Mouse (Mus musculus) gastrocnemius, adult 8-10 months (tissue): ENCODE results near the gene Tacc2. TPM values are rescaled to one million over a fixed set of nuclear protein-coding genes. Genes with fewer than 3 reads are reported as not detected.

Source experiments
- DNase-seq, 2 experiments: peaks; one replicate each; pipeline ENCODE4 v3.0.0; 2022; ENCODE audit warnings: low spot score in 2 of 2
- total RNA-seq, 4 experiments: library from RNA; stranded (reverse); gene quantifications; 2 replicates each; pipeline ENCODE4 v1.2.4; 2022

Tacc2 gene
- total RNA-seq, 4 experiments from 2014 or later, result 458 to 672 (median 534) TPM

DNA sequence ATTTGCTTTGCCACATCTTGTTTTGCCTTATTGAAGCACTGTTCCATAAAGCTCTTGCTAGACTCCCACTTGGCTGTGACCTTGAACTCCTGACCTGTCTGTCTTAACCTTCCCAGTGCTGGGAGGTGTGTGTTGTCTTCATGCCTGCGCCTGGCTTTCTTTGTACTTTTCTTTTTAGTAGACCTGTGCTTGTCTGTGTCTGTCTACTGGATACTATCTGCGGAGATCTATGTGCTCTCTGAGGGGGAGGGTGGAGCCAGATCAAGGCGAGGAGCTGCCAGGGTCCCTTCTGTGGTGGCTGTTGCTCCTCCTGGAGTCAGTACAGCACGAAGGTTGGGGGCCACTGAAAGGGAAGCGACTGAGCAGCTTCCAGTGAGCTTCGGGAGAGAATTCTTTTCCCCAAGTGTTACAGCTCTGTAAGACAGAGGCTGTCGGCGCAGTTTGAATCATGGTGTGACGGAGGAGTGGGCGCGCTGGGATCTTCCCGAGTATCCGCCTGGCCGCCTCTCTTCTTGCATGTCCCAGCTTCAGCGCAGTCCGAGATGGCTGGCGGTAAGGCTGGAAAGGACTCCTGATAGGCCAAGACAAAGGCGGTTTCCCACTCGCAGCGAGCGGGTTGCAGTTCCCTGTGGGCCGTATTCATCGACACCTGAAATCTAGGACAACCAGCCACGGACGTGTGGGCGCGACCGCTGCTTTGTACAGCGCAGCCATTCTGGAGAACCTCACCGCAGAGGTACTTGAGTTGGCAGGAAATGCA lies 189.4 kb downstream of the Tacc2 start:
- DNase-seq, result no peak

DNA sequence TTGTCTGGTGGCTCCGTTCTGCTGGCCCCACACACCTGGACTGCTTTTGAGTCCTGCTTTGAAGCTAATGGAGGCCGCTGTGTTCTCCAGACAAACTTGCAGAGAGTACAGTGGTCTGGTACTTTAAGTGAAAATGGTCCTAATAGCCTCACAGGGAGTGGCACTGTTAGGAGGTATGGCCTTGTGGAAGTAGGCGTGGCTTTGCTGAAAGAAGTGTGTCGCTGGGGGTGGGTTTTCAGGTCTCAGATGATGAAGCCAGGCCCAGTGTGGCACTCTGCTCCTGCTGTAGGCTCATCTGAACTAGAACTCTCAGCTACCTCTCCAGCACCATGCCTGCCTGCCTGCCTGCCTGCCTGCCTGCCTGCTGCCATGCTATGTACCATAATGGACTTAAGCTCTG lies 190.9 kb downstream of the Tacc2 start:
- no peak for DNase-seq

DNA sequence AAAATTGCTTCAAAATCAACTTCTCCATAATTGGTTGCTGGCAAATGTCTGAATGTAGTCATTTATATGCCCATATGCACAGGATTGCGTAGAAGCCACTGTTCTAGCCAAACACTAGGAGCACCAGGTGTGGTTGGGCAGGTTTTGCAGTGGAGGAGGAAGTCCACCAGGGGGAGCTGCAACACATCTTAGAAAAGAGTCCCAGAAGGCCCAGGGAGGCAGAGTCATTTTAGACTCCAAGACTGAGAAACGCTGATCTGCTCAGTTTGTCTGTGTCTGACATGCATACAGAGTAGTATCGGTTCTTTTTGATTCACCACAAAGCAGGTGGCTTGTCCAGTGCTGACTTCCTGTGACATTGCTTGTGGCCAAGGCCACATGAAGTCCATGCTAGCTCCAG lies 193.5 kb downstream of the Tacc2 start:
- peak; percentile 45 to 63 for DNase-seq

DNA sequence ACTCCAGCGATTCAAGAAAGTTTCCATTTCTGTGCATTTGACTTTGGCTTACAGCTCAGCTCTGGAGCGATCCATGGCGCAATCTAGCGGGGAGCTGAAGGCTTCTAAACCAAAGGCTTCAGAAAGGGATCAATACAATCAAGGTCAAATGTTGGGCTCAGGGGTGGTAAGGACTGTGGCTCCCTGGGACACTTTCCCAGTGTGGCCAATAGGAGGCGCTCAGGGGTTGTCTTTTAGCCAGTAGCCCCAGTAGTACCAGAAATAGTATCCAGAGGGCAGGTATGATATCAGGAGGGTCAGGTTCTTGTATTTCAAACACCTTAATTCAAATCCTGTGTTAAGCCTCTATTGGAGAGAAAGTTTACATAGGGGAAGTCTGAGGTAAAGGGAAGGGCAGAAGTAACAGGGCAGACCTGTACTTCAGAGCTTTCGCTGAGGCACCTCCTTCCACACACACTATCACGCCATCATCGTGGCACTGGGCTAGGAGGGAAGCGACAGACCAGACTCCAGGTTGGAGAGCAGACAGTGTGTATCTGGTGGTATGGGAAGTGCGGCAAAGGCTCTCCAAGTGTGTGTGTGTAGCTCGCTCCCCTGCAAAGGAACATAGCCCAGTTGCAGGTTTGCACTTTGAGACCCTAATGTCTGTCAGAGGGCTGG lies 196.1 kb downstream of the Tacc2 start:
- no peak for DNase-seq

DNA sequence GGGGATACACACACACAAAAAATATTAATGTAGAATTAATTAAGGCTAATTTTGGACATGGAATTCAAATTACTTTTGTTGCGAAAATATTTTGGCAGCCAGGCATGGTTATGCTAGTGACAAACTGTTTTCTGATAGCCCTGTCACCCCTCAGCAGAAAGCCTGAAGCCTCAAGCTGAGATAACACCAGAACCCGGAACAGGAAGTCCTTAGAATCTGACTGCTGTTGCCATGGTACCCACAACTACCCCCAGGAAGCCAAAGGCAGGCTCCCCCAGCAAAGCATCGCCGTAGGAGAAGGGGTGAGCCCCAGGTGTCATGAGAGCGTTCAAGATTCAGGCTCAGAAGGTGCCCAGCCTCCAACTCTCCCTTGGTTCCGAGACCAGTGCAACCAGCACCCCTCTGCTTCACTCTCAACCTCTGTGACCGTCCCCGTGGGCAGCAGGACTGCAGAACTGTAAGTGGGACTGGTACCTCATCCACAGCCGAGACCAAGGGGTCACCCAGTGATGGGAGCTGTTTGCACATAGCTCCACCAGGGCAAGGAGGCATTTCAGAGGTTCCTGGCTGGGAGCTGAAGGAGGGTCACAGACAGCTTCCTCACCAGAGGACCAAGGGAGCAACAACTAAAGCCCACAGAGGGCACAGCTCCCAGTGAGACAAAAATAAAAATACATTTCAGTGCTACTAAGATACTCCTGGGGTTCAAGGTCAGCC lies 196.8 kb downstream of the Tacc2 start, which contains the start of gene Btbd16:
Gene Btbd16, plus strand, starts transcription at position 156 of the 717 bp plus-strand sequence.
- DNase-seq, result no peak

DNA sequence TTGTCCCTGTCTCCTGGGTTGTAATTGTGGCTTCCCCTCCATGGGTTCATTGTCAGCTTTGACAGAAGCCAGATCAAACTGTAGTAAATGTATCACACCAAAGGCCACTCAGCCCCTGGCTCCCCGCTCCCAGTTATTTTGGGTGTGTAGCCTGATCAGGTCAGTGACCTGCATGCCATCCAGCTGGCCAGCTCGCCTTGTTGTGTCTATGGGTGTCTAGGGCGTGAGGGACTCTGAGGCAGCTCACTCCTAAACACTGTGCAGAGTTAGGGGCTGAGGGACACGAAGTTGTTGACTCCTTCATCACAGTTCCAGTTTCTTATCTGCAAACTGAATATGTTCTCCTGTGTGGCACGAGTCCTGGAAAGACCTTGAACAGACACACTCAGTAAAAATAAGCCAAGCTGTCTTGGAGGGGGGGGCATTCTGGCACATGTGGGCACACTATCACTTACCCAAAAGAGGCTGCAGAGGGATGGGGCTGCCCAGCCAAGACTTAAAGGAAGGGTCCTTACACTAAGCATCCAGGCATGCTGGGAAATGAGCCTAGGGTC lies 203.7 kb downstream of the Tacc2 start:
- DNase-seq, result peak in 1 of 2 experiments; percentile 48

DNA sequence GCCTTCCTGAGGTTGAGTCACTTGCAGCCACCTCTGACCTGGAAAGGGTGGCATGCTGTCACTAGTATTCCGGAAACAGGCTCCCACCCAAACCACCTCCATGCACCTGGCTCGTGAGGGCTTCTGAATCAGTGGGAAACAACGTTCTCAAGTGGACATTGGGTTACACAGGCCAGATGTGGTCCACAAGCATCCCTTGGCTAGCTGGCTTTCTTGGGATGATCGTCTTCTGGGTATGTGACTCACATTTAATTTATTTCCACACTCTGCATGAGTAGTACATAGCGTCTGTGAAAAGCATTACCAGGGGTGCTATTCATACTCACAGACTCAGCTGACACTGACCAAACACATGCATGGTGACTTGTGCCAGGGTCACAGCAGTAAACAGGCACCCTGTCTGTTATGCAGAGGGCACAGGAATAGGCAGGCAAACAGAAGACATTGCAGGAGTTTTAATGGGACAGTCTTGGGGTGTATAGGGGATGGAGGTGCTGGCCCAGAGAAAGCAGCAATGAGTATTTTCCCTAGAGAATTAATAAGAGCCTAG lies 205.3 kb downstream of the Tacc2 start:
- DNase-seq, result no peak

DNA sequence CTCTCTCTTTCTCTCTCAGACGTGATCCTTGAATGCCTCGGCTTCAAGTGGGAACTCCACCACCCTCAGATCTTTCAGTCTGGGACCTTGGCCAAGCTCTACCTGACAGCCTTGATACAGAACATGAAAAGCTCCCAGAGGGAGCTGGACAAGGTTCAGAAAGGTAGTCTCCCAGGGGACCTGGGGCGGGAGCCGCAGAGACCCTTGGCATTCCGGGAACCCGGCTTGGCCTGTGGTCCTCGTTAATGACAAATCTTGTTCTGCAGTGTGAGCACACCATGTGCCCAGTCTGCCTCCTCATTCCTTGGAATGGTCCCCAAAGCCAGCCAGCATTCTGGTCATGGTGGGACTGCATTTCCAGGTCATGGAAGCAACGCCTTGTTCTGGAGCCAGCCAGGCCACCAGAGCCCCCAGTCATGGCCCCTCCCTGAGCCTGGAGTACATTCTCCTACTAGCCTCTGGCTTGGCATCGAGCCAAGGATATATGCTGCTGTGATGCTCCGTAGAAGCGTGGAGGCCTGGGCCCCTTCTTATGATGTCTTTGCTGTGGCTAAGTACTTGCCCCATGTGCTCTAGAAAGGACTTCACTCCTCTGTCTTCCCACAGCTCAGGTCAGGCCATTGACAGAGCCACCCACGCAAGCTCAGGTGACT lies 208.8 kb downstream of the Tacc2 start:
- no peak for DNase-seq

DNA sequence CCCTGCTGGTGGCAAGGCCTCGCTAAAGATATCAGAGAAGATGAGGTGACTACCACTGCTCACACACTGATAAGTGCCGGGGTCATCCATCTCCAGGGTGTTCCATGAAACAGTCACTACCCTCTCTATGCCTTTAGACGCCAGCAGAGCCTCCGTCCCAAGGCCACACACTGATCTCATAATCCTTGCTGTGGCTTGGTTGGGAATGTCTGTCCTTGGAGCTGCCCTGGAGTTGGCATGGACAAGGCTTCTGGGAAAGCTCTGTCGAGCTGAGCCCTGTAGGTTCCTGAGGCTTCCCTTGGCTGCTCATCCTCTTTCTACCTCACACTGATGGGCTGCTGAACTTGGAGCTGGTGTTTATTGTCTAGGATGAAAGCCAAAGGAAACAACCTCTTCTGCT lies 209.5 kb downstream of the Tacc2 start:
- no peak for DNase-seq

DNA sequence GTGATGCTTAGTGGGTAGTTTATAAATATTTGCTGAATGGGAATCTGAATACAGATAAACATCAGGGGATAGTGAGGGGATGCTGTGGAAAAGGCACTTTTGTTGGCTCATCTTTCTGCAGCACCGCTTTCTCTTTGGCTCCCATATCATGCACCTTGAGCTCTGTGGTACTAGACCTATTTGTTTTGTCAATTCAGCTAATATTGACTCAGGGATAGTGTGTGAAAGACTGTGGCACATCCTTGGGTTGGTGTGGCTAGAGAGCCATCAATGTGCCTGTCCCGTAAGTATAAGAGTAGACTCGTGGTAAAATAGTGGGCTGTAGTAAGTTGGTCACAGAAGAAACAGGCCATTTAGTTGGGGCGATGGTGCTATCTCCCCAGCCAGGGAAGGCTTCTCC lies 210.3 kb downstream of the Tacc2 start:
- DNase-seq, result no peak

DNA sequence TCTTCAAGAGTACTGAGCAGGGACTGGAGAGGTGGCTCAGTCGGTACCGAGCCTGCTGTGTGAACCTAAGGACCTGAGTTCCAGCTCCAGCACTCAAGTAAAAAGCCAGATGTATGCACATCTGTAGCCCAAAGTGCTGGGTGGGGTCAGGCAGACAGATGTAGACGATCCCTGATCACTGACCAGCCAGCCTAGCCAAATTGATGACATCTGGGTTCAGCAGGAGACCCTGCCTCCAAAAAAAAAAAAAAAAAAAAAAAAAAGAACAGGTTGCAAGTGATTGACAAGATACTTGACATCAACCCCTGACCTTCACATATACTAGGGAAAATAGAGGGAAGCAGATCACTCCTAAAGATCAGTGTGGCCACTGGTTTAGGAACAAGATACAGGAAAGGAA lies 211.7 kb downstream of the Tacc2 start:
- no peak for DNase-seq

DNA sequence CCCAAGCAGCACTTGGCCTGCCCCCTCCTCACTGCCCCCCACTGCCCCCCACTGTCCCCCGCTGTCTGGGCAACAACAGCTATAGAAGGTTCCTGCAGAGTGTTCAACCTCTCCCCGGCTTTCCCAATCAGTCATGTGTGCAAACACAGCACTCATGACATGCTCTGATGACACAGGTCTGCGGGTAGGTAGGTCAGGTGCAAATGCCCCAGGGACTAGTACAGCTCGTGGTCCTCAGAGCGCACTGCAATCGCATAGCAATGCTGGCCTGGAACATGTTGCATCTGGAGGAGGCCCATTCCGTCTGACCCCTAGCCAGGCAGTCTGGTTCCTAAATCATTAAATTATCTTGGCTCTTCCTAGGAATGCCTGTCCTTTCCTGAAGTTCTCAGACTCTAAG lies 212.2 kb downstream of the Tacc2 start:
- DNase-seq, result no peak

DNA sequence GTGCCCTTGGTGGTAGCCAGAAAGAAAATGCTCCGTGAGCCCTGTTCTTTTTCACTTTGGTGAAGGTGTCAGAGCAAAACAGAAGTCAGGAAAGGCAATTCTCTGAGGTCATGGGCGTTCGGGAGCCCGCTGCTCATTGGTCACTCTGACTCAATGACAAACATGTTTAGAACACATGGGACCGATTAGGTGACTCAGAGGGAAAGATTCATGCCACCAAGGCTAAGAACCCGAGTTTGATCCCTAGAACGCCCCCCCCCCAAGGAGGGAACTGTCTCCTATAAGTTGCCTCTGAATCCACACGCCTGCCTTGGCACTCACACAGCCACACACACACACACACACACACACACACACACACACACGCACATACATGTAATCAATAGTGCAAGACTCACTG lies 216.4 kb downstream of the Tacc2 start:
- no peak for DNase-seq

DNA sequence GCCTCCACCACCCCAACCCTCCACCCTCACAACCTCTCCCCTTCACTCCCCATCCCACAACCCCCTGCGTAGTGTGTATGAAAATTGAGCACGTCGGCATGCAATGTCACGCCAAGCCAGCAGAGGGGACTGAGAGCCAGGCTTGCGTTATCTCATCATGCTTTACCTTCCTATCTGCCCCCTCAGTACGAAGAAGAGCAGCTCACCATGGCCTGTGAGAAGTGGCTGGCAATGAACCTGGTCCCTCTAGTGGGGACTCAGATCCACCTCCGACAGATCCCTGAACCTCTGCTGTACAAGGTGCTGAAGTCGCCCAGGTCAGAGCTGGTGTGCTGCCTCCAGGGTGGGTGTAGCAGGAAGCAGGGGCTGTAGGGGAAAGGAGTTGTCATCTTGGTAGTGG lies 219.5 kb downstream of the Tacc2 start:
- DNase-seq, result no peak

DNA sequence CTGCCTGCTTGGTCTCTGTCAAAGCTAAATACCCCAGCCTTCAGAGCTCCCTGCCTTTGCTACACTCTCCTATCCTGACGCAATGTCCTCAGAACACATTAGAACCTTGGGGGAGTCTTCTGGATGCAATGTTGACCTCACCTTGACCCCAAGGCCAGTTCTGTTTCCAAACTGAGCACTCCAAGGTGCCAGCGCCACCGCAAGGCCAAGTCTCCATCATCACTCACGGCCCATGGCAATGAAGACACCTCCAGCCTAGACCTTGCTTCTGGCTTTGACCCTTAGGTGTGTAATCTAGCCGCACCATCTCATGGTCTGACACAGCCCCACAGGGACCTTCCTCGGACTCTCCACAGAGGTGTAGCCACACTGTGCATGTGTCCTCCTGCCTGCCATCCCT lies 220.3 kb downstream of the Tacc2 start:
- no peak for DNase-seq

DNA sequence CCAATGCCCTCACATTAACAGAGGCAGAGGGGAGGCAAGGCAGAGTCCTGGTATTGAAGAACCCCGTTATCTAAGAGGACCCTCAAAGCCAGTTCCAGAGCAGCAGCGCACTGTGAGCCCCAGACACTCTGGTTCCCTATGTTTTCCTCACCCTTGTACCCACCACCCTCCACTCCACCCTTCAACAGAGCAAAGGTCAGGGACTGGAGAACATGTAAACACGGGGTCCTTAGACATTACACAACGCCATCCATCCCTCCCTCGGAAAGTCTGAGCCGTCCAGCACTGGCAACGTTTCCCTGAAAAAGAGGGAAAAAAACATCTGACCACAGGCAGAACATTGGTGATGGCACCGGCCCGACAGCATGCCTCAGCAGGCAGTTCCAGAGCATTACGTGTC lies 222.2 kb downstream of the Tacc2 start:
- DNase-seq, result no peak

DNA sequence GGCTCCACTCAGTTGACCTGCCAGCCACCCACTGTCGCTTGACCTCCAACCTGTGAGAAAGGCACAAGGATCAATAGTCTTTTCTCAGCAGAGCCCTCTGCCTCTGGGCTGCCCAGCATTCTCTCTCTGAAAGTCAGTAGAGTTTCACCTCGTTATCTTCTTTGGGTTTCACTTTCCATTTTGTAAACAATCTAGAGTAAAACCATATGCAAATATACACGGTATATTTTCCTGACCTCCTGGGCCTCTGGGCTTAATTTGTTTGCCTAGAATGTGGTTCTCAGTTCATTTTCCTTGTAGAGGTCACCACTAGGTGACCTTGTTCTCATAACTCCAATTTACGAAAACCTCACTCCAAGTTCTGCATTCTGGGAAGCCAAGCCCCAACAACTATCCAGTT lies 223.4 kb downstream of the Tacc2 start:
- DNase-seq, result no peak

DNA sequence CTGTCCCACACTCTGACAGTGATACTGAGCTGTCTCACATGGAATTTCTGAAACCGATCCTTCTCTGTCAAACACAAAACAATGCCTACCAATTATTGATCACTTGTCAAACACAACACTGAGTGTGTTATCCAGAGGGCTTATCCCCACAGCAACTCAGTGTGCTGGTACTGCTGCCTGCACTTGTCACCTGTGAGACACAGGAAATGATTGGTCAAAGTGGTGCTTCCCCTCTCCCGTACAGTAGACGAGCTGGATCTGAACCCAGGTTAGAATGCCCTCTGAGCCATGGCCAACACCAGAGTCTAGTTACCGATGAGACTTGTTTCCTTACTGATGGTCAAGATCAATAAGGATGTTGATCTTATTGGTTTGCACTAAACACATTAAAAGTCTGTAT lies 224.6 kb downstream of the Tacc2 start:
- DNase-seq, result no peak

DNA sequence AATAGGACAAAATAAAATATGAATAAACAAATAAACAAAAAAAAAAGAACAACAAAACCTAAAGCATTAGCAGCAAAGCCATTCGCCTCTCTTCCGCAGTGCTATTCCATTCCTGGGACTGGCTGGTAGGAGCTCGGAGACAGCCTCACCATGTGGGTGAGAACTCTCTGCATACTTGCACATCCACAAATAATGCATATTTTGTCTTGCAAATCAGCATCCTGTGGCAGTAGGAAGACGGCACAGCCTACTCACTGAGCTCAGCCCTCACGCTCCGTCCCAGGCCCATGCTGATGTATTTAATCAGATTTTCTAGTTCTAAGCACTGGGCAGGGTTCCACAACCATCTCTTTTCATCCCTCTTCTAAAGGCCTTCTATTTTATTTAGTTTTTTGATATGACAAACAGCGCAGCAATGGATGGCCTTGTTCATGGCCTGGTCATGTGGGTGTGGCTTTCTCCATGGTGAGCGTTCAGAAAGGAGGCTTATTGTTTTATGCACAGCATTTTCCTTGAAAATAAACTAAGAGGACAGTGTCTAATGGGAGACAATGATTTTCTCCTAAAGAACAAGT lies 226.1 kb downstream of the Tacc2 start:
- no peak for DNase-seq

DNA sequence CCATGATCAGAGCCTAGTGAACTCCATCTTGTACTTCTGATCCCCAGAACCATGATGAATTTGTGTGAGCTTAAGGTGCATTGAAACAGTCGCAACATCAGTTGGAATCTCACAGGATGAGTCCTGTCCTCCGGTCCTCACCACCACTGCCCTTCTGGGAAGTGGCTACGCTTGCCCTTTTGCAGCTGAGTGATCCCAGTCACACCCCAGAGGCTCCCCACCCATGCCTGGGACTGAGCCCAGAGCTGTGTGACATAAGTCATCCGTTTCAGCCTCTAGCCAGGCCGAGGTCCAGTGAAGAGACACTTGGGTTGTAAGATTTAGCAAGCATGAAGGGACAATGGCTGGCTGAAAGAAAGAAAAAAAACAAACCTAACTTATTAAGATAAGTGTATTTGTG lies 227.8 kb downstream of the Tacc2 start:
- no peak for DNase-seq

DNA sequence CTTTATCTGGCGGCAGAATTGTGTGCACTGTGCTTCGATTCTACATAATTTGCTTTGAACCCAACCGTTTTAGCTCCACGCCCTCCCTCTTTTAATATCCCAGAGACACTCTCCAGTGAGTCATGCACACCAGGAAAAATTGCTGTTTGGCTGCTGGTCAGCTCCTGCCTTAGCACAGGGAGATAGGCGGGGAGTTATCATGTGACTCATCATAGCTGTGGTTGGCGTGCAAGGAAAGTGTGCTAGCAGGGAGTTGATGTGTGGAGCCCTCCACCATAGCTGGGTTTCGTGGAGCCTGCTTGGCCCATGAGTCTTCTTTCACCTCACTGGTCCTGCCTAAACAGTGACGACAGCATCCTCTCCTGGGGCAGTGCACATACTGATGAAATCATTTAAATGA lies 230.5 kb downstream of the Tacc2 start:
- no peak for DNase-seq
